ENCODE assay signal across 24 mouse cellular contexts in genomic region chr7:121533639-121534038, GRCm38 (mm10).
DNase-seq lines count a peak whose midpoint lies in the region; TF ChIP-seq lines count a peak whose summit lies in the region.
"Had no signal": no experiment of that assay in that cellular context is flagged by ENCODE, and none has a peak within 500 bp of the region (broad histone marks: within the 10 kb centered on the region; RNA-seq: fewer than 3 reads in every experiment).

No protein-coding gene starts in this region.

- no peaks in the 10 kb centered on the region for H3K36me3 ChIP-seq in heart, embryonic 10.5 days
- H3K36me3 ChIP-seq: embryonic facial prominence, embryonic 12.5 days; embryonic facial prominence, embryonic 15.5 days; forebrain, embryonic 12.5 days; forebrain, embryonic 15.5 days; G1E; heart, embryonic 13.5 days; intestine, embryonic 15.5 days had no signal

- 0 out of 2 replicates have a peak, but pooled peaks cover 5% of the 10 kb centered on the region for H3K27me3 ChIP-seq in heart, embryonic 10.5 days (ENCODE audit: insufficient read depth, poor library complexity, severe bottlenecking)
- H3K27me3 ChIP-seq: embryonic facial prominence, embryonic 12.5 days; embryonic facial prominence, embryonic 15.5 days; forebrain, embryonic 12.5 days; forebrain, embryonic 15.5 days; intestine, embryonic 15.5 days had no signal

- H3K4me1 ChIP-seq in heart, embryonic 10.5 days, result no peaks in the 10 kb centered on the region
- H3K4me1 ChIP-seq: embryonic facial prominence, embryonic 12.5 days; embryonic facial prominence, embryonic 15.5 days; forebrain, embryonic 12.5 days; forebrain, embryonic 15.5 days; intestine, embryonic 15.5 days had no signal

- no peaks in the 10 kb centered on the region for H3K9me3 ChIP-seq in heart, embryonic 10.5 days
- H3K9me3 ChIP-seq: embryonic facial prominence, embryonic 12.5 days; embryonic facial prominence, embryonic 15.5 days; forebrain, embryonic 12.5 days; forebrain, embryonic 15.5 days; G1E; heart, embryonic 13.5 days; intestine, embryonic 15.5 days had no signal

- peak; percentile 44 for DNase-seq in heart, adult 11 months
- no peak for DNase-seq in heart, embryonic 10.5 days (ENCODE audit: low spot score)
- DNase-seq in layer of hippocampus, adult 2 months (ENCODE audit: low spot score in 2 of 2), result no peak
- DNase-seq in layer of hippocampus, postnatal 14 days (ENCODE audit: low spot score in 2 of 2), result no peak
- peak; percentile 34 to 35 for DNase-seq in right cerebral cortex, adult 2 months (ENCODE audit: low spot score in 2 of 2)
- no peak for DNase-seq in right cerebral cortex, postnatal 4 days
- DNase-seq: adrenal gland, postnatal 10 days; adrenal gland, postnatal 36 days; B cell, adult 2 months; cerebellum, adult 11 months; gastrocnemius, adult 2 months; gastrocnemius, postnatal 14 days; heart, adult 18-20 months; heart, postnatal 14 days; heart, postnatal 4 days had no signal

- no peak for TF ChIP-seq CTCF in layer of hippocampus, adult 2 months (conservative IDR thresholded peaks at IDR 0.05)

- WGBS in heart, embryonic 10.5 days, result 88% methylated on average over 6 of the region's 6 CpGs

- H3K4me3 ChIP-seq in heart, embryonic 10.5 days, result no peak overlapping the region
- no peak overlapping the region for H3K4me3 ChIP-seq in layer of hippocampus, adult 2 months
- H3K4me3 ChIP-seq: embryonic facial prominence, embryonic 12.5 days; embryonic facial prominence, embryonic 15.5 days; erythroblast, embryonic 14.5 days; forebrain, embryonic 12.5 days; forebrain, embryonic 15.5 days; gastrocnemius, adult 2 months; heart, embryonic 13.5 days; intestine, embryonic 15.5 days had no signal

- H3K27ac ChIP-seq in heart, embryonic 10.5 days, result no peak overlapping the region
- H3K27ac ChIP-seq in layer of hippocampus, adult 2 months, result peak overlapping the region; percentile 51; the same call in 1 of the 2 replicates
- H3K27ac ChIP-seq: embryonic facial prominence, embryonic 12.5 days; embryonic facial prominence, embryonic 15.5 days; forebrain, embryonic 12.5 days; forebrain, embryonic 15.5 days; gastrocnemius, adult 2 months; heart, embryonic 13.5 days; hindbrain, embryonic 14.5 days; intestine, embryonic 15.5 days had no signal

Comparison
In these comparisons a context has a peak if more than half of its experiments do, and no peak if none do; other contexts are left out.
1. DNase-seq: peak in heart, adult 11 months (single experiment) and right cerebral cortex, adult 2 months (2 of 2); none in heart, embryonic 10.5 days (single experiment), layer of hippocampus, adult 2 months (0 of 2), layer of hippocampus, postnatal 14 days (0 of 2) and right cerebral cortex, postnatal 4 days (single experiment).